Mouse (Mus musculus) megakaryocyte, embryonic 14.5 days (primary cell): Measurements from ENCODE around the gene Gab2. TPM values are rescaled to one million over a fixed set of nuclear protein-coding genes. Genes with fewer than 3 reads are reported as not detected.
A peak's percentile ranks its signal among the peaks of the same experiment; 100 is the strongest.
"Not testable (repeated sequence)": the region's sequence is repeated elsewhere in the genome, so short reads cannot be mapped to it uniquely, and the experiment has no call there.

Source experiments
- H3K27me3 ChIP-seq: replicated peaks from 2 replicates; pipeline ENCODE3; 2012; ENCODE audit warnings: inconsistent platforms
- H3K36me3 ChIP-seq: replicated peaks from 2 replicates; pipeline ENCODE3; 2012; ENCODE audit warnings: low read length, inconsistent platforms, mixed read lengths
- H3K4me1 ChIP-seq: 2 replicates; pipeline ENCODE4 v1.6.1; 2012; ENCODE audit warnings: inconsistent platforms
- H3K4me3 ChIP-seq: replicated peaks from 2 replicates; pipeline ENCODE3; 2012; ENCODE audit warnings: moderate library complexity, mild to moderate bottlenecking, inconsistent platforms
- H3K9me3 ChIP-seq: 2 replicates; pipeline ENCODE4 v1.6.1; 2012; ENCODE audit warnings: inconsistent platforms
- FLI1 ChIP-seq: IDR thresholded peaks from 2 replicates; pipeline ENCODE4 v1.6.1; 2012; ENCODE audit warnings: low read length, inconsistent platforms, mixed read lengths
- GATA1 ChIP-seq: IDR thresholded peaks from 3 replicates; pipeline ENCODE4 v1.6.1; 2012; ENCODE audit warnings: mixed read lengths, low read length, inconsistent platforms, borderline replicate concordance
- polyA plus RNA-seq: library from polyadenylated mRNA; stranded (reverse); fragments of >175 nt; gene quantifications from 2 replicates; pipeline ENCODE4 v1.2.3, GENCODE M21; 2012; ENCODE audit warnings: low replicate concordance; ENCODE audit not compliant: insufficient read depth

Gene Gab2
- polyA plus RNA-seq, 1 experiment = 2.2 TPM

DNA sequence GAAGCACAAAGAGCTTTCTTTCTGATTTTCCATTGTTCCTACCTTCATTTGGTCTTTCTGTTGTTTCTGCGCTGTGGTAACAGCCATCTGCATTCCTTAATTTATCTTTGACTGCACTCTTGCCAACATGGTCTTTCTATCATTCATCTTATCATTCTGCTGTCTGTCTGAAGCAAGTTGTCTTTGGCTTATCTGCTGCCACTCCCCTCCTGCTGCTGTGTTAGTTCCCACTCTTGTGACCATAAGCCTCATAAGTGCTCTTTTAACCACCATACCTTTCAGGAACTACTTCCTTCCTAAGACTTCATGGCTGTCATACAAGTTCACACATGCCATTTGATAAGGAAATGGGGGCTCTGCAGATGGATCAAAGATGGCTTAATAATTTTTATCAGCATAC, 102.6 kb downstream of the Gab2 start:
- H3K36me3 ChIP-seq = peaks cover 12% of the 10 kb centered on the region
- peaks cover 69% of the 10 kb centered on the region for H3K4me1 ChIP-seq
- peak overlapping the region; percentile 8 for H3K4me3 ChIP-seq
- H3K27me3 ChIP-seq = no peaks in the 10 kb centered on the region
- no peaks in the 10 kb centered on the region for H3K9me3 ChIP-seq
- TF ChIP-seq GATA1 (no peak; the same call in 2 of the 3 replicates), FLI1 (no peak)

DNA sequence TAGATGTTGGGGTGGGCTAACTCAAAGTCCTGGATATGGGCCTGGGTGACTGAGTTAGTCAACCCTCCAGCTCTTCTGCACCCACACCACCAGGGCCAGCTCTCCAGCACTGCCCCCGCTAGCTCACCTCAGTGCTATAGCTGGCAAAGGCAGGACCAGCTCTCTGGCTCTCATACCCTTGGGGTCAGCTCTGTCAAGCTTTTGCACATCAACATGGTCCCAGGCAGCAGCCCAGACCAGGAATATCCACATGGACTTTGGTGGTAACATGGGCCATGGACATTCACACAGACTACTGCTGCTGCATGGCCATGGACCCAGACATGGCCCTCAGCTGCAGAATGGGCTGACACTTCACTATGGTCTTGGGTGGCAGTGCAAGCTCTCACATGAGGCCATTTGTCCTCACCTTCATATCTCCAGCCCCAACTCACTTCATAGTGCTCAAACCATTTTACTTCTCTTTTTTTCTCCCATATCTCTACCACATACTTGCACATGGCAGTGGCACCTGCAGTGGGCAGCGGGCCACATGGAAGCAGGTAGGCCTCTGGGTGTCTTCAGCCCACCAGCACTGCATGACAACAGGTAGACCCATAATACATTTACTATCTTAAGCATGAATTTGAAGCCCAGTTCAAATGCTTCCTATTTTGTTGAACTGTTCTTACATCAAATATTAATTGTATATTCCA, 106.1 kb downstream of the Gab2 start:
- Histone ChIP-seq H3K4me3 (no peak overlapping the region), H3K9me3 (no peaks in the 10 kb centered on the region), H3K36me3 (peaks cover 12% of the 10 kb centered on the region), H3K27me3 (no peaks in the 10 kb centered on the region), H3K4me1 (peaks cover 60% of the 10 kb centered on the region)
- TF ChIP-seq FLI1 (no peak), GATA1 (no peak)

DNA sequence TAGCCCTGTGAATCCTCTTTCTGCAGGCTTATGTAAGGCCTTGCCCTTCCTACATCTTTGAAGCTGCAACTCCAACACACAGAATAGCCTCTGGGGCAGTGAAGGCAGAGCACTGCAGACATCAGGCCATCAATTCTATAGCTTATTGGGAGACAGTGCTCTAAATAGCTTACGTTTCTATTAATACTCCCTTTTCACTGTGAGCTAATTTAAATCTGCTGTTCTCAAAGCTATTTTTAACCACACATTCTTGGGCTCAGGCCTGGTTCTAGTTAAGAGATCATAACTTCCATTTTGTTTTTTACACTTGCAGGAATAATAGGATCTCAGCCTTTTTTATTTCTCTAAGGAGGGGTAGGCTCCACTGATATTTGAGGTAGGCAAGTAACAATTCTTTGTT, 107.7 kb downstream of the Gab2 start:
- Histone ChIP-seq H3K36me3 (peaks cover 12% of the 10 kb centered on the region), H3K4me1 (peaks cover 50% of the 10 kb centered on the region), H3K27me3 (no peaks in the 10 kb centered on the region), H3K9me3 (no peaks in the 10 kb centered on the region), H3K4me3 (no peak overlapping the region)
- TF ChIP-seq GATA1 = no peak
- no peak for TF ChIP-seq FLI1

DNA sequence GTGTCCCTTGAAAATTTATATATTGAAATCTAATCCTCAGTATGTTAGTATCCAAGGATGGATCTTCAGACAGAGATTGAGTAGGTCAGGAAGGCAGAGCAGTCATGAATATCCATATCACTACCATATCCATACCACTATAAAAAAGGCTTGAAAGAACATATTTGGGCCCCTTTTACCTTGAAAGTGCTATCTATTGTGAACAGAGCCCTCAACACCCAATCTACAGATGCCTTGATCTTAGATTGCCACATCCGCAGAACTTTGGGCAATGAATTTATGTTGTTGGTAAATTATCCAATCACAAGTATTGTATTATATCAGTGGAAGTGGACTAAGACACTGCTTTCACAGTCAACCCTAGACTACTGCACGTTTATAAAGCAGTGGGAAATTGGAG, 122.5 kb downstream of the Gab2 start:
- peaks cover 21% of the 10 kb centered on the region for H3K4me1 ChIP-seq
- H3K9me3 ChIP-seq = no peaks in the 10 kb centered on the region
- peaks cover 2% of the 10 kb centered on the region for H3K36me3 ChIP-seq
- H3K4me3 ChIP-seq = no peak overlapping the region
- H3K27me3 ChIP-seq = no peaks in the 10 kb centered on the region
- no peak for TF ChIP-seq GATA1
- no peak for TF ChIP-seq FLI1

DNA sequence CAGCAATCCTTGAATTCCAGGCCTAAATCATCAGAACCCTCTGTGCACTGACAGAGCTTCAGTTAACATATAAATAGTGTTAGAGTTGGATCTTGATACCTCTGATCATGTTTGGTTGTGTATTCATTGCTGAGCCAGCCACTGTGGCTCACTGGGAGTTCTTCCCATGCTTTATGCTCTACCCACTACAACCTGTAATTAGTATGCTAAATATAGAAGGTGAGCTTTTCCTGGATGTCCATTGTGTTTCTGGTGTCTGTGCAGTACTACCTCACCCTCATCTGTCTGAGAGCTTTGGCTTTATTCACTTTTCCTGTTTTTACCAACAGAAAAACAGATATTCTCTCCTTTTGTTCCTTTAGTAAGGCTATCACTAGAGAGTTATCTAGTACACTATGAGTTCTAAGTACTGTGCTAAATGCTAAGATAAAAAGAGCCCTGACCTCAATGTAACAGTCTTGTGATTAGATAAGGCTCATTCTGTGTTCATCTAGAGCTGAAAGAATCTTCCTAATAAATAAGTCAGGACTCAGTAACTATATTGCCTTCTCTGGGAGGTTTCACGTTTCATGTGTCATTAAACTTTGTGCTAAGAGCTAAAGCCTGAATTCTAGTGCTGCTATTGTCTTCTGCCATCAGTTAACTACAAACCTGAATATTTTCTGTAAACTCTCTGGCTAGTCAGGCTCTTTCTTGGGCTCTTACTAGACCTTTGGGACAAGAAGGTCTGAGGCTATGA, 127.6 kb downstream of the Gab2 start:
- Histone ChIP-seq H3K4me3 (no peak overlapping the region), H3K9me3 (no peaks in the 10 kb centered on the region), H3K36me3 (no peaks in the 10 kb centered on the region), H3K27me3 (no peaks in the 10 kb centered on the region), H3K4me1 (peaks cover 54% of the 10 kb centered on the region)
- no peak for TF ChIP-seq FLI1
- no peak for TF ChIP-seq GATA1

DNA sequence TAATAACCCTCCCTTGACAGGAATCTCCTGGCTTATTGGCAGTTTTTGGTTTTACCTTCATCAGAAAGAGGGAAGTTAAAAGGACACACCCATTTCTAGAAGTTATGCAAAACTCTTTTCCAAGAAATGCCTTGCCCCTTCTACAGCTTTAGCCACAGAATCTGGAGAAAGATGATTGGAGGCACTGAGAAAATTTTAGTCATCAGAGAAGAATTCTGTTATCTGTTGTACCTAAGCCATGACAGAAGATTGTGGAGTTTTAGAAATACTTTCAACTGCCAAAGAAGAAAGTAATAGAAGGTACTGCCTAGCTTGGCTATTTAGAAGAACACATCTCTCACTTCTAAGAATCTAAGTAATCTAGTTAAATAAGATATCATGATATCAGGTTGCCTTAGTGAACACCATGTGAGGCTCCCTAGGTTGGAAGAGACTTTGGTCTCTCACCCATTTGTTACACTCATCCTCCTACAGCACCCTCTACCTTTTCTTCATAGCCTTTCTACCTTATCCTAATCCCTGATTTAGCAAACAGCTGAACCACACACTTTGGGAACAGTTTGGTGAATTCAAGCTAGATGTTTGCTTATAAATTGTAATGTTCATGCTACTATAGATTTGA, 128.8 kb downstream of the Gab2 start:
- Histone ChIP-seq H3K4me1 (peaks cover 53% of the 10 kb centered on the region), H3K27me3 (no peaks in the 10 kb centered on the region), H3K9me3 (no peaks in the 10 kb centered on the region), H3K4me3 (peak overlapping the region; percentile 42), H3K36me3 (no peaks in the 10 kb centered on the region)
- TF ChIP-seq GATA1 (no peak), FLI1 (no peak)

DNA sequence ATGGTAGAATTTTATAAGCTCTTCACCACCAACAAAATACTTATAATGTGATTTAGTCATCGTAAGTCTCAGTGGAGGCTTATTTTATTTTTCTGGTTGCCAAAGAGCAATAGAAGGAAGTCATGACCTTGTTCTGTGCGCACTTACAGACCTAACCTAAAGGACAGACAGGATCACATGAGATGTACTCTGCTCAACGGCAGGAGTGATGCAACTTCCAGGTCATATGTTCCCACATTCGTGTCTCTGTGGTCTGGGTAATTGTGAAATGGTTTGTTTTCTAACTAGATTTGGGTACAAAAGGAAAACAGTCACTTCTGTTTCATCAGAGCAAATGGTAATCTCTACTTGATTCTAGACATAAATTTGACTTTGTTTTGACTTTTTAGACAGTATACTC, 129.7 kb downstream of the Gab2 start:
- peaks cover 52% of the 10 kb centered on the region for H3K4me1 ChIP-seq
- H3K36me3 ChIP-seq = no peaks in the 10 kb centered on the region
- TF ChIP-seq GATA1 (no peak), FLI1 (no peak)
- H3K4me3 ChIP-seq = peak overlapping the region; percentile 77
- H3K9me3 ChIP-seq = no peaks in the 10 kb centered on the region
- no peaks in the 10 kb centered on the region for H3K27me3 ChIP-seq

DNA sequence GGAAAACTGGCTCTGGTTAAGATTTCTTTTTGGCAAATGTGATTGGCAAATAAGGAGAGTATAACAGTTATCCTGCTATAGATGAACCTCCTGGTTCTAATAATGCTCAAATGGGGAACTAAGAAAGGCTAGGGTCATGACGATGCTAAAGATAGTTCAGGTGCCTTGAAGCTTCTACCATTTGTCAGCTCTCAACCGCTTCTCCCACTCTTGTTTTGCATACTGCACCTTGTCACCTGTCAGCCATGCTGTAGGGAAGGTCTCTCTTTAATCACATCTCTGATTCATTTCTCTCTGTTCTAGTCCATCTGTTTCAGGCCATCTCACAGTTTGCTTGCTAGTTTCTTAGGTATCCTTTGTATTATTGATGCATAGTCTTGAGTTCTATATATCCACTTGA, 142.4 kb downstream of the Gab2 start:
- TF ChIP-seq FLI1 = no peak
- TF ChIP-seq GATA1 = no peak
- Histone ChIP-seq H3K4me3 (no peak overlapping the region), H3K36me3 (peaks cover 43% of the 10 kb centered on the region), H3K9me3 (no peaks in the 10 kb centered on the region), H3K4me1 (peaks cover 3% of the 10 kb centered on the region; the same call in 1 of the 2 replicates), H3K27me3 (no peaks in the 10 kb centered on the region)

DNA sequence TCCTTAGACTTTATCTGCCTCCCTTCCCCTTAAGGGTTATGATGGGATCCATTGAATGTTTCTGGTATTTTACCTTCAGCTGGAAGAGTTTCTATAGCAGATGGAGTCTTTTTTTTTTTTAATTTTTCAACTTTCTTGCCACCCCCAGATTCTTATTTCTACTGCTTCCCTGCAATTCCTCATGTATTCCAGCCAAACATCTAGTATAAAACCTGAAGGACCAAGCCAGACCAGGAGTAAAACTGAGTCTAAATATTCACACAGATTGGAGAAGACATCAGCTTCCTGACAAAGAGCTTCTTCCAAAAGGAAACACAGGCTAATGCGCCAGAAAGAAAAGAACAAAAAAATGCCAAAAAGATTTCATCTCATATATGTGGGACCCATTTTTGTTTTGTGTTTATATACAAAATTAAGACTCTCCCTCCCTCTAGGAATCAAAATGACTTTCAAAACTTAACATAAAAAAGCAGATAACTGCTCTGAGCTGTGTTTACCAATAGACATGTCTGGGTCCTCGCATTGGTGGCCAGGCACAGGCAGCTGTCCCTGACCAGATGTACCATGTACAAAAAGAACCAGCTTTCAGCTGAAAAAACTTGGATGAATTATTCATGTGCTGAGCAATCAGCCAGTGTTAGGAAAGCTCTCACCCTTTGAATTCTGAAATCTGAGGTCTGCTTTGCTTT, 164.0 kb downstream of the Gab2 start:
- TF ChIP-seq FLI1 = no peak
- TF ChIP-seq GATA1 = no peak
- Histone ChIP-seq H3K36me3 (peaks cover 24% of the 10 kb centered on the region), H3K27me3 (no peaks in the 10 kb centered on the region), H3K4me3 (no peak overlapping the region), H3K4me1 (peaks cover 26% of the 10 kb centered on the region), H3K9me3 (no peaks in the 10 kb centered on the region)

DNA sequence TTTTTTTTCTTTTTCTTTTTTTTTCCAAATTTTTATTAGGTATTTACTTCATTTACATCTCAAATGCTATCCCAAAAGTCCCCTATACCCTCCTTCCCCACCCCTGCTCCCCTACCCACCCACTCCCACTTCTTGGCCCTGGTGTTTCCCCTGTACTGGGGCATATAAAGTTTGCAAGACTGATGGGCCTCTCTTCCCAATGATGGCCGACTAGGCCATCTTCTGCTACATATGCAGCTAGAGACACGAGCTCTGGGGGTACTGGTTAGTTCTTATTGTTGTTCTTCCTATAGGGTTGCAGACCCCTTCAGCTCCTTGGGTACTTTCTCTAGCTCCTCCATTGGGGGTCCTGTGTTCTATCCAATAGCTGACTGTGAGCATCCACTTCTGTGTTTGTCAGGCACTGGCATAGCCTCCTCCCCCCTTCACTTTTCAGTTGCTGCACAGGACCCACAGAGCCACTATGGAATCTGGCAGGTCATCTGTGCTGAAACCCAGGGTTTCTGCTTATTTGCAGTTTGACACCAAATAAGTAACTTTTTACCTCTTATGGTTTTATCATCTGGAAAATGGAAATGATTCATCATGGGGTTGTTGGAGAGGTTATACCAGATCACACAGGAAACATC, 164.7 kb downstream of the Gab2 start:
- H3K27me3 ChIP-seq, H3K4me3 ChIP-seq, H3K9me3 ChIP-seq: not testable (repeated sequence)
- Histone ChIP-seq H3K4me1 (peaks cover 26% of the 10 kb centered on the region), H3K36me3 (peaks cover 24% of the 10 kb centered on the region)
